Mouse (Mus musculus) R1 (cell line): Measurements from ENCODE around the gene Kcmf1.

ENCODE experiments used
- DNase-seq: peaks from one replicate; pipeline ENCODE4 v3.0.0-alpha.2; 2018; ENCODE audit warnings: low read depth, low spot score

Kcmf1 gene

GRCm38 (mm10) chr6:72841986-72842502 lies 57.7 kb downstream of the Kcmf1 start:
- peak; percentile 53 for DNase-seq

DNA sequence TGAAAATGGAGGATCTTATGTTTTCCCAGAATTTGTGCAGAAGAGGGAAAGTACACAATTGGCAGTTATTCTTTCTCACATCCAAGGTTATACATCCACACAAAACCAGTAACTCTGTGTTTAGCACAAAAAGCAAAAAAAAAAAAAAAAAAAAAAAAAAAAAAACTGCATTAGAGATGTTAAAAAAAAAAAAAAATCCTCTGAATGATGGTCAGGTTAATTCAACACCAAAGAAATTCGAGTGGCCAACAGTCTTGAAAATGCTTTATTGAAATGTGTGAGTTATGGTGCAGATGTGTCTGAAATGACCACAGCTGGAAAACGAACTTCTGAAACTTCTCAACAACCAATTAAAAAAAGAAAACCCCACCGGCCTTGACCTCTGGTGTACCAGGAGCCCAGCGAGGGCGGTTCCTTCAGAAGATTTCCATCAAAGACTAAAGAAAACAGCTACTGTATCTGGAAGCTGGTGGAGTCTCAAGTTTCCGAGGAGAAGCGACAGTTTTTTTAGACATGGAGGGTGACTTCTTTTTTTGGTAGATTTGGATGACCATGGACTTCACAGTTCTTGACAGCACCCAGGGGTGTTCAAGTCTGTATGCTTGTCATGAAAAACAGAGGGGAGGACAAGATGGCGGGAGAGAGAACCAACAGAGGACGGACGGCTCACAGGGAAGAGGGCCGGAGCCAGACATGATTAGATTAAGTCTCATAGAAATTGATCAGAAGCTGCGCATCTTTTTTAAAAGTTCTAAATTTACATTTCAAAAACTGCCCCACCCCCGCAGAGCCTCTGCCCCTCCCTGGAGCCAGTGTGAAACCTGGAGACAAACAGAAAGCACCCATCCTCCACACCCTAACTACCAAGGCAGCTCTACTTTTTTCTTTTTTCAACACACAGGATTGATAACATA lies 58.7 kb downstream of the Kcmf1 start:
- peak; percentile 78 for DNase-seq

DNA sequence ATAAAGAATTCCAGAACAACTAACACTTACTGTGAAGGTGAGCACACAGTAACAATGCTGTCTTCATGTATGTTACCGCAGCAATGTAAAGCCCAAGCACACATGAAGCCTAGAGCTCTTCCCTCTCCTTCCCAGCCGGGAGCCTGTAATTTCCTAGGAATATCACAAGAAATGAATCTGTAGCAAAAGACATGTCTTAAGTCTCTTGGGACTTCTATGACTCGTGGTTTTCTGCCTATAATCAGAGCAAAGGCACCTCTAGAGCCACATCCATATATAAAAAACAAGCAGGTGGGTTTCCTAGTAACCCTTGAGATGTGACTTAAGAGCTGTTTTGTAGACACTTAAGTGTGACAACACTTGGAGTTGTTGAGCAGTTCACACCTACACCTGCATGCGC lies 62.0 kb downstream of the Kcmf1 start:
- no peak for DNase-seq

- no peak for DNase-seq
Observed at GRCm38 (mm10) chr6:72834518-72834917, 65.3 kb downstream of the Kcmf1 start.

DNA sequence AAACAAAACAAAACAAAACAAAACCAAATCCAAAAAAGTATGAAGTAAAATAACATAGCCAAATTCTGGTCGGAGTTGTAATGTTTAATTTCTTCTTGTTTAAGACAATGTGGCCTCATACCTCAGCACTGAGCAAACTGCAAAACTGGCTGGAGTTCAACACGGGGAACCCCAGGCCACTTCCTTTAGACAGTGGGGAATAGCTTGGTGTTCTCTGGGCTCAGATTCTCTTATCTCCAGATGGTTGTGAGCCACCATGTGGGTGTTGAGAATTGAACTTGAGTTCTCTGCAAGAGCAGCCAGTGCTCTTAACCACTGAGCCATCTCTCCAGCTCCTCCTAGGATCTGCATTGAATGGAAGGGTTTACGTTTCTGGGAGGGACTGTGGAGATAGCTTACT lies 67.9 kb downstream of the Kcmf1 start:
- DNase-seq: no peak

- peak; percentile 91 for DNase-seq
Observed at GRCm38 (mm10) chr6:72831276-72831675, 68.5 kb downstream of the Kcmf1 start.

DNA sequence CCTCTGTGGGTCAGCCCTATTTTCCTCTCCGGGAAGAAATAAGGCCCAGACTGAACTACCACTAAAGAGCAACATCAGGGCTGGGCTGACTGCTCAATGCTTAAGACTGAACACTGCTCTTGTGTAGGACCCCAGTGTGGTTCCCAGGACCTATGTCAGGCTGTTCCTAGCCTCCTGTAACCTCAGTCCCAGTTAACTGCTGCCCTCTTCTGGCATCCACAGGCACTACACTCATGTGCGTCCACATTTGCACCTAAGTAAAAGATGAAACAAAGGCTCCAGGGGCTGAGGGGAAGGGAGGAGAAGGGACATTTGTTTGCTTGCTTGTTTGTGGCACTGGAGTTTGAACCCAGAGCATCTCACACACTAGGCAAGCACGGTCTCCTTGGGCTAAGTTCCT lies 70.9 kb downstream of the Kcmf1 start:
- DNase-seq: peak; percentile 96

DNA sequence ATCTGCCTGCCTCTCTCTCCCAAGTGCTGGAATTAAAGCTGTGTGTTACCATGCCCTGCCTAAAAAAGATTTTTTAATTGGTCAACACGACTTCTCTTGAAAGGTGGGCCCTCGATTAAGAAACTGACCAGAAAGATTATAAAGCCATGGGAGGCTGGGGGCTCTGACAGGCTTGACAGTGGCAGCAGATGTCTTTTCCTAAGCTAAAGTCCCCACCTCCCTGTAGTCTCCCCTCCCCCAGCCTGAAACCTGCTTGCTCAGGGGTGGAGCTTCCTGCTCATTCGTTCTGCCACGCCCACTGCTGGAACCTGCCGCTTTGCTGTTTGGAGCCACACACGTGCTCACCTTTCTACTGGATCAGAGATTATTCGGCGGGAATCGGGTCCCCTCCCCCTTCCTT lies 71.7 kb downstream of the Kcmf1 start:
- DNase-seq: peak; percentile 66

DNA sequence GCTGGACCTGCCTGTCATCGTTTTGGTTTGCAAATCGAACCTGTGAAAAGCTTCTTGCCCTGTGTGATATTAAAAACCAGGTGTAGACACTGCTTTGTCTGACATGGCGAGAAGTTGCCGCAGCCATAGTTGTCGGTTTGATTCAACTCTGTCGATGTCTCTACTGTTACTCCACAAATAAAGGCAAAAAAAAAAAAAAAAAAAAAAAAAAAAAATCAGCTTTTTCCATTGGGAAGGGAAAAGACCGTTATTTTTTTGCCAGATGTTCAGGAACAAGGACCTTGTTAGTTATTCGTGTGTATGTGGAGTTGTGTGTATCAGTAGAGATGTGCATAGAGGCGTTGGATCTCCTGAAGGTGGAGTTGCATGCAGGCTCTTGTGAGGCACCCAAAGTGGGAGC lies 74.0 kb downstream of the Kcmf1 start:
- no peak for DNase-seq

- peak; percentile 81 for DNase-seq
Observed at GRCm38 (mm10) chr6:72824971-72825737, 74.6 kb downstream of the Kcmf1 start.

DNA sequence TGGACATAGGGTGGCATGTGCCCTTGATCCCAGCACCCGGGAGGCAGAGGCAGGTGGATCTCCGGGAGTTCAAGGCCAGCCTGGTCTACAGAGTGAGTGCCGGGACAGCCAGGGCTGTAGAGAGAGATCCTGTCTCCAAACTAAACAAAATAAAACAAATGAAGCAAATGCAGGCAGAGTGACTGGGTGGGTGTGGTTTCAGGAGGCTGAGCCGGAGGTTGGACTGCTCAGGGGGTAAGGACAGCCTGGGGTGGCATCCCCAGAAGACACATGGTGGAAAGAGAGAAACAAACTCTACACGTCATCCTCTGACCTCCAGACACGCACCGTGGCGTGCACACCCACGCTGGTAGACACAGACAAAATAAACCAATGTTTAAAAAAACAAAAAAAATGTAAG lies 86.3 kb downstream of the Kcmf1 start:
- DNase-seq: peak; percentile 67

DNA sequence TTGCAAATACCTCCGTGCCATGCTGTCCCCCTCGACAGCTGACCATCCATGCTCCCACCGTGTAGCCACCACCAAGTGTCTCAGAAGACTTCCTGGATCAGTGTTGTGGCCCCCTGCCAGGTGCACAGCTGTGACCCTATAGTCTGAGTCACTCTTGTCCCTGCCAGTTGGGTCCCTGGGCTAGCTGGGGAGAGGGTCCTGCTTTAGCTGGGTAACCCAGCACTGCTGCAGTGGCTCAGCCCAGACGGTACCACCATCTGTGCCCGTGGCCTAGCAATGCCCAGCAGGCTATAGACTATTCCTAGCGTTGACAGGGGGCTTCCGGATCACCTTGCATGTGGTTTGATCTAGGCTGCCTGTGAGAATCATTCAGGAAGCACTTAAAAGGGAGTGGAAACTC lies 89.5 kb downstream of the Kcmf1 start:
- no peak for DNase-seq

DNA sequence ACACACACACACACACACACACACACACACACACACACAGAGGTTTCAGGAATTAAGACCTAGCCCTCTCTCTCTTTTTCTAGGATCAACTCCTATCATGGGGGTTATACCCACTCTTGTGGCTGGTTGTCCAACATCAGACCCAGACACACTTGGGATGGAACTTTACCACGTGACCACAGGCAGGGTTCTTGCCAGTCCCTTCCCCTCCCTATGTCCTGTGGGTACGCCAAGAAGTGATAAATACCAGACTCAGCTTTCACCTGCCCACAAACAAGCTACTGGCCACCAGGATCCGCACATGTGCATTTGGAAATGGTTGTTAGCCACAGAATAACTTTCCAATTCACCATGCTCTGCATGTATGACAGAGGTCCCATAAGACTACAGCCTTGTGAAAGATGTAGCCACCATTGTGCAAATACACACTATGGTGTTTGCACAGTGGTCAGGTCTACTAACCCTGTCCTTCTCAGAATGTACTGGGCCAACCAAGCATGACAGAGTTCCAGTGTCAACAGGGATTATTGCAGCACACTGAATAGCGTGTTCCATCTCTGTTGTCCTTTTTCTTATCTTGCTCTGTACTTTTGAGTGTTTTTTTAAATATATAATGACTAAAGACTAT lies 90.1 kb downstream of the Kcmf1 start:
- DNase-seq: no peak

DNA sequence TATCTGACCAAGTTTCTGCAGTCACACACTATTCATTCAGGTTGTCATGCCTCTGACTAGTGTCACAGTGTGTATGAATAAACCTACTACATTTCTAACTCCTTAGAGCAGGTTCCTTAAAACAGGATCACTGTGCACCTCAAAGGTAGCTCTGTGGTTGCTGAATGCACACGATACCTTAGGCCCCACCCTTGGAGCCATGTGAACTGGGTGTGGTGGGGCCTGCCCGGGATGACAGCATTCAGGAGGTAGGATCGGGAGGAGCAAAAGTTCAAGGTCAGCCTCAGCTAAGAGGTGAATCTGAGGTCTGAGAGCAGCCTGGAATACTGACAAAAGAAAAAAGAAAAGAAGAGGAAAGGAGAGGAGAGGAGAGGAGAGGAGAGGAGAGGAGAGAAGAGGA lies 91.4 kb downstream of the Kcmf1 start:
- DNase-seq: peak; percentile 93

- no peak for DNase-seq
Observed at GRCm38 (mm10) chr6:72803669-72804068, 96.1 kb downstream of the Kcmf1 start.

DNA sequence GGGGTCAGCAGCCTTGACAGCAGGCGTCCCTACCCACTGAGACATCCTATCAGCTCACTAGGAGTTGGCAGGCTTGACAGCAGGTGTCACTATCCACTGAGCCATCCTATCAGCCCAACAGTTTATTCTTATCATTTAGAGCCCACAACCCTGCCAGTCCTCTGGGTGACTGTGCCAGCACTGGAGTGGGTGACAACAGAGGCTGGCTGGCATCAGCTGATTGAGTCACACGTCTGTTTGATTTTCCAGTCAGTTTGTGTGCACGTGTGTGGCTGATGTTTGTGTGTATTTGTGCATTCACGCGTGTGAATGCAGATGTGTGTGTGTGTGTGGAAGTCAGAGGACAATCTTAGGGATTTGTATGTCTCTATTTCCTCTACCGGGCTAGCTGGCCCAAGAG lies 97.7 kb downstream of the Kcmf1 start:
- DNase-seq: no peak

DNA sequence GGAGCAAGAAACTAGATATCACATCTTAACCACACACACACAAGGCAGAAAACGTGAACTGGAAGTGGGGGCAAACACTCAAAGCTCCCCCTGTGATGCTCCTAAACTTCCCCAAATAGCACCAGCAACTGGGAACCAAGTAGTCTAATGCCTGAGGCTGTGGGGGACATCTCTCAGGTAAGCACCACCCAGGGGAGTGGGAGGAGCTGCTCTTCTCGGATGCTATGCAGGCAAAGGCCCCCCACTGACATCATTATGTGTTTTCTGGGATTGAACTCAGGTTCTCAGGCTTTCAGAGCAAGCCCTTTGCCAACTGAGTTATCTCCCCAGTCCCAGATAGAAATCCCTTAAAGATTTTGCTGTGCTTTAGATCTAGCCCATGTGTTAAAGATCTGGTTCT lies 99.1 kb downstream of the Kcmf1 start:
- peak; percentile 75 for DNase-seq

DNA sequence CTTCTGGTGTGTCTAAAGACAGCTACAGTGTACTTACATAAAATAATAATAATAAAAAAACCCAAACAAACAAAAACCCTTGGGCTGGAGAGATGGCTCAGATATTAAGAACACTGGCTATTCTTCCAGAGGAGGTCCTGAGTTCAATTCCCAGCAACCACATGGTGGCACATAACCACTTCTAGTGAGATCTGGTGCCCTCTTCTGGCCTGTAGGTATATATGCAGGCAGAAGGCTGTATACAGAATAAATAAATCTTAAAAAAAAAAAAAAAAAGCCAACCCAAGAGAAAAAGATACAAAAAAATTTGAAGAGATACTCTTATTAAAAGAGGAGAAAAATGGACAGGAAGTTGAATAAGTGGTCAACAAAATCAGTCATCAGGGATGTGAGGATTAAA lies 102.0 kb downstream of the Kcmf1 start:
- peak; percentile 67 for DNase-seq

DNA sequence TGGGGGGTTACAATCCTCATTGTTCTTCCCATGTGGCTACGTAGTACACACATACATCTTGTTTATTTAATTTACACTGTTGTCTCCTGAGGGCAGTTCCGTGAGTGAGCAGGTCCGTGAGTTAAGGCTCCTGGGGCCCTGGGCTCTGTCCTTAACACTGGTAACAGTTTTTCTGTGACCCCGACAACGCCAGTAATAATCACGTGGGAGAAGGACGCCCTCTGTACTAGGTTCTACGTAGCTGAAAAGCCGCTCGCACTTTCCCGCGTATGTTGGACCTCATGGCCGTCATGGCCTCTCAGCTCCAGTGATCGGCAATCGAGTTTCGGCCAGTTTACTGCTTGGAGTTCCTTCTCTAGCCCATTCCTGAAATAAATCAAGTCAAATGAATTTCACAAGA lies 104.3 kb downstream of the Kcmf1 start:
- peak; percentile 81 for DNase-seq

- DNase-seq: peak; percentile 96
Observed at GRCm38 (mm10) chr6:72794870-72795269, 104.9 kb downstream of the Kcmf1 start.

DNA sequence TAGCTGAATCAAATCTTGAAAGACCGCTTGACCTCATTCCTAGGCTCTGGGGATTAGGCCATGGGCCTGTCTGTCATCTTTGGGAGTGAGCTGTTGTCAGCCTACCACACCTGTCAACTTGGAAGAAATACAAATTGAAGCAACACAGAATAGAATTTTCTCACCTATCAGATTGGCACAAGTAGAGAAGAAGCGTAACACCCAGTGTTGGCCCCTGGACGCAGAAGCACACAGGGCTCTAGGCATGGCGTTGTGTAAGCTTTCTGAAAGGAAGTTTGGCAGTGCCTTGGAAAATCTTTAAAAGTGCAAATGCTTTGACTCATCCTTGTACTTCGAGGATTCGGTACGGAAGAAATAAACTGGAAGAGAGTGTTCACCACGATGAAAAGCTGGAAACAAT lies 107.1 kb downstream of the Kcmf1 start:
- no peak for DNase-seq
